Mouse (Mus musculus) bone marrow macrophage, adult 2 months (primary cell): ENCODE results near the gene Hrnr. TPM values are rescaled to one million over a fixed set of nuclear protein-coding genes. Genes with fewer than 3 reads are reported as not detected.

Experiments
- H3K27ac ChIP-seq: 2 replicates; pipeline ENCODE4 v1.5.1; 2012; ENCODE audit warnings: low read depth, low read length; ENCODE audit not compliant: insufficient read depth
- H3K4me1 ChIP-seq: 2 replicates; pipeline ENCODE4 v1.6.1; 2012; ENCODE audit warnings: low read length; ENCODE audit not compliant: control insufficient read depth, insufficient read depth
- H3K4me3 ChIP-seq: 2 replicates; pipeline ENCODE4 v1.5.1; 2012; ENCODE audit warnings: mild to moderate bottlenecking, low read length, moderate library complexity; ENCODE audit not compliant: insufficient read depth
- CTCF ChIP-seq: IDR thresholded peaks from 2 replicates; pipeline ENCODE4 v1.5.1; 2012; ENCODE audit warnings: low read depth, mild to moderate bottlenecking, low read length, moderate library complexity
- POLR2A ChIP-seq: IDR thresholded peaks from 2 replicates; pipeline ENCODE4 v1.6.1; 2012; ENCODE audit warnings: mild to moderate bottlenecking, low read depth, low read length, borderline replicate concordance
- polyA plus RNA-seq: library from polyadenylated mRNA; stranded (reverse); fragments of >200 nt; gene quantifications from 2 replicates; pipeline ENCODE4 v1.2.4, GENCODE M21; 2012; ENCODE audit not compliant: missing spikeins, insufficient read depth, insufficient read length

Hrnr gene
- polyA plus RNA-seq, result not detected in 2 replicates

DNA sequence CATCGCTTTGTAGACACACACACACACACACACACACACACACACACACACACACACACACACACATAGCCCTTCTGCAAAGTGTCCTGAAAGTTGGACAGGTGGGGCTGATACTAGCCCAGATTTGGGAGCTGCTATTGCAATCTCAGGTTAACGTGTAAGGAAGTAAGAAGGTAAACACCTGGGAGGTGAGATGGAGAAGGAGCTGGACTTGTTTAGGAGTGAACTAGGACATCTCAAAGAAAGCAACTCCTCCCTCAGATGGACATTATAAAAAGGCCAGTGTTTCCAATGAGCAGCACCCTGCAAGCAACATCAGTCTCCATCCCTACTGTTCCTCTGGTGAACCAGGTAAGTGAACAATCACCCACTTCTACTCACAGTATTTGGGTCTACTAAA is at the start of gene Hrnr:
Gene Hrnr (plus strand): TSS at position 301 of the 400 bp plus-strand sequence.
- Histone ChIP-seq H3K27ac (no peak within 1 kb of the TSS), H3K4me3 (no peak within 1 kb of the TSS), H3K4me1 (no peaks in the 10 kb centered on the region)
- TF ChIP-seq CTCF (no peak), POLR2A (no peak)

DNA sequence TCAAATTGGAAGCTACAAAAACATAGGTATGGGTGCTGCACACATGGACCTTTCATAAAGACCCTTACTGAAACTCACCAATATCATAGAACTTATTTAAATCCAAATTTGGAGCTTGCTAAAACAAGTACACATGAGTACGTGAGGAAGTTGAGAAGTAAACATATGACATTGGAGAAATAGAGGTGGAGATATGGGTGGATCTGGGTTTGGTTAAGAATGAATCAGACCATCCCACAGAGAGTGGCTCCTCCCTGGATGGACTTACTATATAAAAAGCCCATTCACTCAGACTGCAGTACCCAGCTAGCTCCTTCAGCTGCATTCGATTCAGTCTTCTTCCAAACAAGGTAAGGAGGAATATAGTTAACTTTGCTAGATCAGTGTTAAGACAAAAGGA is 46.3 kb upstream of the Hrnr start, which contains the start of gene Flg:
Gene Flg (plus strand): TSS at position 301 of the 400 bp plus-strand sequence.
- no peak for TF ChIP-seq CTCF
- TF ChIP-seq POLR2A, result no peak
- Histone ChIP-seq H3K4me1 (no peaks in the 10 kb centered on the region), H3K4me3 (no peak within 1 kb of the TSS), H3K27ac (no peak within 1 kb of the TSS)

- no peak for TF ChIP-seq POLR2A
- no peak for TF ChIP-seq CTCF
- Histone ChIP-seq H3K27ac (no peak overlapping the region), H3K4me1 (no peaks in the 10 kb centered on the region), H3K4me3 (no peak overlapping the region)
These were observed 22.0 kb upstream of the Hrnr start for GRCm38 (mm10) chr3:93297542-93297941.

GRCm38 (mm10) chr3:93299832-93300231 is 19.7 kb upstream of the Hrnr start:
- Histone ChIP-seq H3K4me3 (no peak overlapping the region), H3K4me1 (no peaks in the 10 kb centered on the region), H3K27ac (no peak overlapping the region)
- TF ChIP-seq CTCF (no peak), POLR2A (no peak)

DNA sequence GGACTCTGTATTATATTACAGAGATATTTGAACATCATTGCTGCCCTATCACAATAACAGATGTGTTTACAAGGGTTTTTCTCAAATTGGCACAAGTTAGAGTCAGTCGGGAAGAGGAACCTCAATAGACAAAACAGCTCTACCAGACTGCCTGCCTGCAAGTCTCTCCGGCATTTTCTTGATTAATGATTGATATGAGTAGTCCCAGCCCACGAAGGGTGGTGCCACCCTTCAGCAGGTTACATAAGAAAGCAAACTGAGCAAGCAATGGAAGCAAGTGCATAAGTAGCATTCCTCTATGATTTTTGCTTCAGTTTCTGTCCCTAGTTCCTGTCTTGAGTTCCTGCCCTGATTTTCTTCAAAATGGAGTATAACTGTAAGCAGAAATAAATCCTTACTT is 17.7 kb upstream of the Hrnr start:
- Histone ChIP-seq H3K27ac (no peak overlapping the region), H3K4me3 (no peak overlapping the region), H3K4me1 (no peaks in the 10 kb centered on the region)
- TF ChIP-seq CTCF (no peak), POLR2A (no peak)

GRCm38 (mm10) chr3:93306142-93306541 is 13.4 kb upstream of the Hrnr start:
- Histone ChIP-seq H3K27ac (no peak overlapping the region), H3K4me1 (no peaks in the 10 kb centered on the region), H3K4me3 (no peak overlapping the region)
- no peak for TF ChIP-seq CTCF
- TF ChIP-seq POLR2A, result no peak

- Histone ChIP-seq H3K4me3 (no peak overlapping the region), H3K27ac (no peak overlapping the region), H3K4me1 (no peaks in the 10 kb centered on the region)
- TF ChIP-seq POLR2A (no peak), CTCF (no peak)
These were observed 8.2 kb upstream of the Hrnr start for GRCm38 (mm10) chr3:93311371-93311770.

GRCm38 (mm10) chr3:93314388-93314787 is 5.2 kb upstream of the Hrnr start:
- no peak for TF ChIP-seq CTCF
- TF ChIP-seq POLR2A, result no peak
- Histone ChIP-seq H3K27ac (no peak overlapping the region), H3K4me3 (no peak overlapping the region), H3K4me1 (no peaks in the 10 kb centered on the region)

DNA sequence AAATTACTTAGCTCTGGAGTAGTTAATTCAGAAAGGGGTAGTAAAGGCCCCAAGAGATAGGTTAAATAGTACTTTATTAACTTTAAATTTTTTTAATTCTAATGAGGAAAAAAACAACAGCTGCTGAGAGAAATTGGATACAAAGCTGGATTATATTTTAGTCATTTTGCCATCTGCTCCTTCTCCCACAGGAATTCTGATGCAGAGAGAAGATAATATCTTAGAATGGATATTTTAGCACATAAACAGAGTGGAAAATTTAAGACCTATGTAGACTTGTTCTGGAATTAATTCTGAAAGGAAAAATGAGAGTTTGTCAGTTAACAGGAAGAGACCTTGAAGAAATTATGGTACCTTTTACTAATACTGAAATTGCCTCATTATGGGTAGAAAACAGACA is 18.2 kb downstream of the Hrnr start:
- Histone ChIP-seq H3K4me3 (no peak overlapping the region), H3K4me1 (no peaks in the 10 kb centered on the region), H3K27ac (no peak overlapping the region)
- TF ChIP-seq CTCF (no peak), POLR2A (no peak)

GRCm38 (mm10) chr3:93340021-93340420 is 20.5 kb downstream of the Hrnr start:
- Histone ChIP-seq H3K4me3 (no peak overlapping the region), H3K4me1 (no peaks in the 10 kb centered on the region), H3K27ac (no peak overlapping the region)
- TF ChIP-seq CTCF (no peak), POLR2A (no peak)

GRCm38 (mm10) chr3:93346896-93347295 is 27.3 kb downstream of the Hrnr start:
- Histone ChIP-seq H3K4me1 (no peaks in the 10 kb centered on the region), H3K27ac (no peak overlapping the region), H3K4me3 (no peak overlapping the region)
- no peak for TF ChIP-seq POLR2A
- TF ChIP-seq CTCF, result no peak
